Mouse (Mus musculus) cerebellum, adult 9-11 months (tissue): ENCODE measurements around the gene Gm28051.
A peak's percentile ranks its signal among the peaks of the same experiment; 100 is the strongest.

ENCODE experiments used
- DNase-seq: peaks from one replicate; pipeline ENCODE4 v3.0.0; 2022

Gm28051 gene

DNA sequence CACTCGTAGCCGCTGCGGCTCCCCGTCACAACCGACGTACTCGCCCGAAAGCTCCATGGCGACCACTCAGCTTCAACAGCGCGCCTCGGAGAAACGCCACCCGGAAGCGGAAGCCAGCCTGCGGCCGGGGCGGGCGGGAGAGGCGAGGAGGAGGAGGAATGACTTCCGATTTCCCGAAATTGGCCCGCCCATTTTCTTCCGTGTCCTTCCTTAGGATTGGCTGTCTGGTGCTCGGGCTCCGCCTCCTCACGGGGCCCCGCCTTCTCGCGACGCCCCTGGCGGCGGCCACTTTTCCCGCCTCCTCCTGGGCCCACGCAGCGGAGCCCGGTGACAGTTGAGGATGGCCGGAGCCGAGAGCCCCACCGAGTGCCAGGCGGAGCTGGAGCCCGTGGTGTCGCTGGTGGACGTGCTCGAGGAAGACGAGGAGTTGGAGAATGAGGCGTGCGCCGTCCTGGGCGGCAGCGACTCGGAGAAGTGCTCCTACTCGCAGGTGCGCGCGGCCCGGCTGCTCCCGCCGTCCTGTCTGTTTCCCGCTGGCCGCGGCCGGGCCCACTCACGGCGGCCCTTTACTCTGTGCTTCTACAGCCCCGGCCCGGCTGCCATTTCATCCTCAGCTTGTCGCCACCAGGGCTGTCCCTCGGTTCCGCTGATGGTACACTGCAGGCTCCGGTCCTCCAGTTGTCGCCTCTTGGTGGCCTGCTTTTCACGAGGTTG lies at the start of gene Gm28051, which contains the start of the genes Gon7 and Ubr7:
Gene Gm28051 (minus strand): TSS at position 77 of the 714 bp plus-strand sequence.
Gene Gon7 (minus strand): TSS at position 115 of the 714 bp plus-strand sequence.
Gene Ubr7 (plus strand): TSS at position 279 of the 714 bp plus-strand sequence.
- DNase-seq, result peak; percentile 97

DNA sequence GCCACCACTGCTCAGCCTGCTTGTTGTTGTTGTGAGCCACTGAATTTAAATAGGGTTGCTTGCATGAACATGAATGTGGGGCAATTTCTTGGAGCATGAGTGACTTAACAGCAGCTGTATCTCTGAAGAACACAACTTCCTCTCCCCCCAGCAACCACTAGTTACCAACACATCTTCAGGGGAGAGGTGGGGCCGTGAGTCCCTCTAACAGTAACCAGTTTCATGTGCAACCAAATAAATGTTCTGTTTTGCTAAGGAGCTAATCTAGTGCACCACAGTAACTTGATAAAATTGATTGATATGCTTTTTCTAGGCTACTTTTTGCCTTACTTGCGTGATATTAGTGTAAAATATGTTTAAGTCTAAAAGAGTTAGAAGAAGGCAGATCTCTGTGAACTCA lies 42.0 kb upstream of the Gm28051 start:
- DNase-seq, result no peak

DNA sequence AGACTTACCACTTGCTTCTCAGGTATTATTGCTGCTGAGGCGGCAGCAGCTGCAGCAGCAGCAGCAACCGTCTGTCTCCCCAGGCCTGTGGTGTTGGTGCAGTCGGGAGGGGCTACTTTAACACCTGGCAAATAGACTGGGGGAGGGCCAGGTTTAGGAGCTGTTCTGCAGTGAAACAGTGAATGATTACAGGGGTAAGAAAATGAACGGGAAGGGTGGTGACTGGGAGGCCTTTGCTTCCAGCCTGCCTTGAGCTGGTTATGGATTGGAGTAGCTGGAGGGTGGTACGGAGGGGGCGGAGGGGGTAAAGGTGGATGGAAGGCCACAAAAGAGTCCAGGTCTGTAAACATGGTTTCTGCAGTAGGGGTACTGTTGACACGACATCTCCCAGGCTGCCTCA lies 30.4 kb upstream of the Gm28051 start:
- no peak for DNase-seq

DNA sequence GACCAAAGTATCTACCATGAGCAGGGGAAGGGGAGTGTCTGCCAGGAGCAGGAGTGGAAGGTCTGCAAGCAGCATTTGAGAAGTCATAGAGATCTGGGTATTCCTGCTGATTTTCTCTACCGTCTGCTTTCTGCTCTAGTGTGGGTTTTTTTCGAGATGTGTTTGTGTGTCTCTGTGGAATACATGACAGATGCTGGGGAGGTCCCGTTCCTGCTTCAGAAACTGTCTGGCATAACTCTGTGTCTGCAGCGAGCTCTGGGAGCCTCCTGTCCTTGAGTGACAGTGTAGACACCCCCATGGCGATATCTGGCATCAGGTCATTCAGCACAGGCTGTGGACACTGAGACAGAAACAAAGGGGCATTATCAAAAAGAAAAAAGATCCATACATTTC lies 28.0 kb upstream of the Gm28051 start:
- DNase-seq, result no peak

DNA sequence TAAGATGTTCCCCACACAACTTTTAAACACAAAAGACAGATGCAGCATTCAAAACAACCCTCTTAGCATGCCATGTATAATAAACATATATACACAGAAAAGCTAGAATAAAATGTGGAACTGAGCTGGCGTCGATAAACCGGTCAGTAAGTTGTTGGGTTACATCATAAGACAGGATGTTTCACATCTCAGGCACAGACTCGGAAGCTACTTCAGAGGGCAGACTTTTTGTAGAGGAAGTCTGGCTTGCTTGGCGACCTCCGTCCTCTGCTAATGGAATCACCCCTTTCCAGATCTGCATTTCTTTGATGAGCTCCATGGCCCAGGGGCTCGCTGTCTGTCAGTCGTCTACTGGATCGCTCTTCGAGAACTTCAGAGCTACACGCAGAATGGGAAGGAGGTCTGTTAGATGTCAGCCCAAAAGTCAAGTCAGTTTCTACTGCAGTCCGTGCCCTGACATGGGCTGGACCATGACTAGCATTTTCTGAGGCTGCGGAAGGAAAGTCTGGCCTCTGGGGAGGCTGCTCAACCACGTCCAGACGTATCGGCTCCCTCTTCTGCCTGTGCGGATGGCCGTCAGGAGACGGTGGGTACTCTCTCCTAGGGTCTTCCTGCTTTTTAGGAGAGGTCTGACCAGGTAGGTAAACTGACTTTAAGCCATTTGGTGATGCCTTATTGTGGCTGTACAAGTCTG lies 27.5 kb upstream of the Gm28051 start:
- no peak for DNase-seq

DNA sequence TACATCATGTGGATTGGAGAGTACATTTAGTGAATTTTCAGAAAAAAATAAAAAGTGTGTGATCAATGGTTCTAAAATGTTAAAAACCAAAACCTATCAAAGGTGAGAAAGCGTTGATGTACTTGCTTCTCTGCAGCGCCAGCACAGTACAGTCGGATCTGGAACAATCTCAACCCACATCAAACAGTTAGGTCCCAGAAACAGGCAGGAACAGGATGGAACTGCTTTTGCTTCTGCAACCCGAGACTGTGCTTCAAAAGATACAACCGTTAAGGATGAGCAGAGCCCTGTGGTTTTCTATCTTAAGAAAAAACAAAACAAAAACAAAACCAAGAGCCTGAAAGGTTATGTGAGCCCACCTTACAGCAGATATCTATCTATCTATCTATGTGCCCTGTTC lies 25.3 kb upstream of the Gm28051 start:
- DNase-seq, result no peak

DNA sequence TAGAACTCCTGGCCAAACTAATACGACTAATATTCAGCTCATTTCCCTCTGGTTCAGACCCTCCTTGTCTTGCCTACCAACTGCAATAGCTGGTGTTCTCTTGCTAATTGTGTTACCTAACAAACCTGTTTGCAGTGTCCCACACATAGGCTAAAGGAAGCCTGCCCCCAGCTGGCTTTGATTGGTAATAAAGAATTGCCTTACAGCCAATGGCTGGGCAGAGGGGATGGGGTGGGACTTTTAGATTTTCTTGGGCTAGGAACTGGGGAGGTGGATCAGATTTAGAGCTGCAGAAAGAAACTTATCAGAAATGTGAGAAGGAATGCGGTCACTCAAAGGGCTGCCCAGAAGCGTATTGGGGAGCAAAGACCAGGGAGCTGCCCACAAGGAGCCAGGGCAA lies 21.9 kb upstream of the Gm28051 start:
- DNase-seq, result no peak

DNA sequence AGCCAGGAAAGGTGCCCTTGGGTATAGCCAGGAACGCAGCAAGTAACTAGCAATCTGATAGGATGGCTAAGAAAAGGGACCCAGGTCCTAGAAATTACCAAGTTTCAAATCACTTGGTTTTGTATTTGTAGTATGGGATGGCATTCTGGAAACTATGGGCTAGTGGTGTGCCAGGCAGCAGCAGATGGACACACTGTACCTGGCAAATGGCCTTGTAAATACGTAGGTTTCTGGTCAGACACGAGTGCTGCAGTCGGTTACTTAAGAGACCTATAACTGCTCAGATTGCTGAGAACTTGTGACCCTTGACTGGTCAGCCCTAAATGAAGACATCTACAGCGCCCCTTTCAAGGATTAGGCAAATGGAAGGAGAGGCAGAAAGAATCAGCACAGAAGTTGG lies 20.6 kb upstream of the Gm28051 start:
- peak; percentile 32 for DNase-seq

DNA sequence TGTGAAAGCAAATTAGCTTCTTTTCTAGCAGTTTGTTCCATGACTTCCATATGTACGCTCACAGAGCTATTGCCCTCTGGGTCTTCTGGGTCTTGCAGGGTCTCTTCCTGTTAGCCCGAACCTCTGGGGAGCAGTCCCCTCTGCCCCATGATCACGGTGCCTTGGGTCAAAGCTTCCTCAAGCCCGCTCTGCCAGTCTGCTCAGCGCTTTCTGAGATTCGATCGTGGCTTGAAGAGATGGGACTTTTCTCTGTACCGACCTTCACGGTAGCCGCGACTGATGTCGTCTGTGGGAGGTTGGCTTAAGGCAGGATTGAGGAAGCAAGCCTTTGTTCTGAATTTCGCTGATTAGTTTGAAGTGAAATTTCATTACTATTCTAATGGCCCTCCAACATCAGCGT lies 18.5 kb upstream of the Gm28051 start:
- no peak for DNase-seq

DNA sequence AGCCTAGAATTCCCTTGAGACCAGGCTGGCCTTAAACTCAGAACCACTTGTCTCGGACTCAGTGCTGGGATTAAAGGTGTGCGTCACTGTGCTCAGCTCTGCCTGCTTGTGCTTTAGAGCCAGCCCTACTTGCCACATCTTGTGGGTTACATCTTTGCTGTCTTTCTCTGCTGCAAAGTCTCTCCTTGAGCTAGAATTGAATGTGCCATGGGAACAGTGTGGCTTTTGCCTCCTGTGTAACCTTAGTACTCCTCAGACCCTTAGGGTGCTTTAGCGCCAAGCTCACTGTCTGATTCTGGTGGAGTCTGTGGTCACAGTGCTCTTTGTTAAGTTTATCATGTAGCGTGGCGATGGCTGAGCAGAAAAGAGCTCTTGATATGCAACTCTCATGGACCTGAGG lies 15.1 kb upstream of the Gm28051 start:
- DNase-seq, result no peak

DNA sequence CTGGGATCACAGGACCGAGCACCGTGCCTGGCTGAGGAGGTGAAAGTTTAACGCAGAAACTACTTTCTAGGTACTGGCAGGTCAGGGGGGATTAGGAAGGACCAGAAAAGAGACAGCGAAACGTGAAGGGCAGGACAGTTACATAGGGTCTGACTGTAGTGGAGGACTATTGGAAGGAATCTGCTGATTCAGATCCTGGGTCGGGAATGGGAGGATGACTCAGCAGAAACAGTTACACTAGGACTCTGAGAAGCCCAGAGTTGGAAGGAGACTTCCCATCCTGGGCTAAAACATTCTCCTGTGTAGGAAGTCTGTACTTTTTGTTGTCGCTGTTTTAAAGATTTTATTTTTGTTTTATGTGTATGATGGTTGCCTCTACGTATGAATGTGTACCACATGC lies 14.0 kb upstream of the Gm28051 start:
- no peak for DNase-seq

DNA sequence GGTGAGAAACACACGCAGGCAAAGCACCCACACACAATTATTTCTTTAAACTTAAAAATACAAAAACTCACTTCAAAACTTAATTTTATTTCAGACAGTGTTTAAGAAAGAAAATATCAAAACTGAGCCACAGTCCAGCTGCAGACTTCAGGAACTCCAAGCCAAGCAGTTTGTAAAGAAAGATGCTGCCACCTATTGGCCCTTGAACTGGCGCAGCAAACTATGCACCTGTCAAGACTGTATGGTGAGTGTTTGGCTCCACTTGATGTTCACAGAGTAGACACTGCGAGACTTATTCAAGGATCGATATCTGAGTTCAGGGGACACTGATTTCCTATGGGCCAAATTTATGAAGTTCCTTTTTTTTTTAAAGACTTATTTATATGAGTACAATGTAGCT lies 11.4 kb upstream of the Gm28051 start:
- DNase-seq, result no peak

DNA sequence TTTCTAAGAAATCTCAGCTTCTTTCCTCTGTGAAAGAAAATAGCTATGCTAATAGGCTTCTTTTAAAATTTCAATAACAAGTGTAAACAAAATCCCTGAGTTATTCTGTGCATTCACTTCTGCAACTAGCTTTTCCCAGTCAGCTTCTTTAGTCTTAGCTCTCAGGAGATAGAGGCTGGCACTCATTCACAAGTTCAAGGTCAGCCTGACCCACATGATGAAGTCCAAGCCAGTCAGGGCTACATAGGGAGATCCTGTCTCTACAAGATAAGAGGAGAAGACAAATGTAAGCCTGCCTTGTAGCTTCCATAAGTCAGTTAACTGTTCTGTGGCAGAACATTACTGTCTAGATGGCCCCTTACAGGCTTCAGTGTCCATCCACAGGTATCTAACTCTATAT lies 6.1 kb upstream of the Gm28051 start:
- no peak for DNase-seq

DNA sequence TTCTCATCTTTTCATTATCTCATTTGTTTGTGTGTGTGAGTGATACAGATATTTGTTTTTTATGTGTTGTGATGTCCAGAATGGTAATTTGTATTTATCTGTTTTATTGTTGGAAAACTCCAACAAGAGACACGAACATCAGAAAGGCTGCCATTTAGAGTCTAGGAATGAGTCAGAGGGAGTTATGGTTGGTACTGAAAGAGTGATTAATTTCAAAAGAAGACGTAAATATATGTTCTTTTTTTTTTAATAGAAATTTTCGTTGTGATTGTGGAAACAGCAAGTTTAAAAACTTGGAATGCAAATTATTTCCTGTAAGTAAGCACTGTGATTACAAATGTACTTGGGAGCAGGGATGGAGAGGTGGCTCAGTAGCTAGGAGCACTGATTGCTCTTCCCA lies 4.1 kb upstream of the Gm28051 start:
- DNase-seq, result no peak

DNA sequence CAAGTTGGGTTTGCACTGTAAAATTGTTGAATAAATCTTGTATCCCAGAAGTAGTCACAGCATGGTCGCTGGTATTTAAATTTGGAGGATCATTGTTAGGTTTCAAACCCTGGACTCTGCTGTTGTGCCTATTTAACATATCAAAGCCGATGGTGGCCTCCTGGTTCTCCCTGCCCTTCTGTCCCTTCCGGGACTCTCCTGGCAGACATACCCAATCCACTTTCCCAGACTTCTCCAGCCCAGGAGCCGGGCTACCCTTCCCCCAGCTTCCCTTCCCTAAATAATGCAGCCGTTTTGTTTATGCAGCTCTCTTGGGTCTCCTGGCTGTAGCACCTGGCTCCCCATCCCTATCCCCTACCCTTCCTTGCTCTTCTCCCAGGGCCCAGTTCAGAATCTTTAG lies 1.4 kb upstream of the Gm28051 start:
- DNase-seq, result peak; percentile 29

DNA sequence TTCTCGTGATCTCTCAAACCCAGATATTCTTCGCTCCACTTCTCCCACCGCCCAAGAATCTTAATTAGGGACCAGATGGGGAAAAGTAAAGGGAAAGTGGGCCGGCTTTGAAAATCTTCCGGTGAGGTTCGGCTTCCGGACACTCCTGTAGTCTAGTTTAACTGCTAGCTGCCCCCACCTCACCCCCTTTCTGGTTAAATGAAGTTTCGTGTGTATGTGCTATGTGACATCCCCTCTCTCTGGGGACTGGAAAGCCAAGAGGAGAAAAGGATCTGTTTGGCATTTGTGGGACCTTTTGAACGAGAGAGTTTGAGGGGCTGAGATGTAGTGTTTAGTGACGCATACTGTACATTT lies 815 bp upstream of the Gm28051 start, which contains the start of gene Gm20604:
Gene Gm20604 (minus strand): TSS at position 270 of the 354 bp plus-strand sequence.
- DNase-seq, result no peak

DNA sequence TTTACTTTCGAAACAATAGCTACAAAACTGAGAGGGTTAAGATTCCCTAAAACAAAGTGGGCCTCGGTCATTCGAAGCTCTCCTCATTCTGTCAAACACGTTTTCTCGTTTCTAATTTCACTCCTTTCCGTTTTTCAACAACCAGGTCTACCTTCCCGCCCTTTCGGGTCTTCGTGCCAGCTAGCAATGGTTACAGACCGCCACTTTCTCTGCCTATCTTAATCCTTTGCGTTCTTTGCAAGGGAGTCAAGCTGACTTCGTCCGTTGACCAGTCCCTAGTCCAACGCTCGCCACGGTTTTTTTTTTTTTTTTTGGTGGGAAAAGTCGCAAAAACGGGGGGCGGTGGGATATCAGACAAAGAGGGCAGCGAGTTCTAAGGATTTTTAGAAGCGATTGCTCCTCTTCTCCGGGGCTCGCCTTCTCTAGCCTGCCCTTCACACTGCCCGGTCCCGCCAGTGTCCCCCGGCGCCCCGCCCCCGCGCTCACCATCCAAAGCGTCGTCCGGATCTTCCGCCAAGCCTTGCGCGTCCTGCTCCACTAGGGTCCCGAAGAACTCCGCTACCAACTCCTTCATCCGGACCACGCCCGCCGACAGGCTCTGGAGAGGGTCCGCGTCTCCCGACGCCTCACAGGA lies 393 bp downstream of the Gm28051 start:
- DNase-seq, result no peak

DNA sequence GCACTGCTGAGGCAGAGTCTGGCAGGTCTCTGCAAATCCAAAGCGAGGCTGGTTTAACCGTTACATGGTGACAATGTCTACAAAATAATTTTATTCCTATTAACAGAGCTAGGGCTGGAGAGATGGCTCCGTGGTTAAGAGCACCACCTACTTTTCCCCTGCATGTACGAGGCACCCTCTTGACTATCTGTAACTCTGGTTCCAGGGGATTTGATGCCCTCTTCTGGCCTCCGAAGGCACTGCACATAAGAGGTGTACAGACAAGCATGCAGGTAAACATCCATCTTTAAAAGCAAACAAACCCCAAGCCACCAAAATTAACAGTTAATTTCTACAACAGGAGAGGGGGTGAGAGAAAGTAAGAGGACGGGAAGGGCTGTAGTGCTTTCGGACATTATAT lies 1.3 kb downstream of the Gm28051 start:
- DNase-seq, result peak; percentile 54

DNA sequence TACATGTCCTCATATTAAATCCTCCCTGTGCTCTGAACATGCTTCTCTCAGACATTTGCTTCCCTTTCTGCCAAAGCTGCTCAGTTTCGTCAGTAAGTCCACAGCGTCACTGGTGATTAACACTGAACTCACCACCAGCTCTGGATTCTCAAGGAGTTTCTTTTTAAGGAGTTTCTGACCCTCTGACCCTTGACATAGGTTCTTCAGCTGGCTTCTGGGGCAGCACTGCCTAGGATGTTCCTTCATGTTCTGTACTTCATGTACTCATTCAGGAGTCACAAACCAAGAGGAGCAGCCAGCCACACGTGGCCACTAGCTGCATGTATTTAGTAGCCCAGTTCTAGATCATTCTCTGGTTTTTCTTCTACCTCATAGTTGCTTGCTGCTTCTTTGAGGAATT lies 9.3 kb downstream of the Gm28051 start:
- no peak for DNase-seq

DNA sequence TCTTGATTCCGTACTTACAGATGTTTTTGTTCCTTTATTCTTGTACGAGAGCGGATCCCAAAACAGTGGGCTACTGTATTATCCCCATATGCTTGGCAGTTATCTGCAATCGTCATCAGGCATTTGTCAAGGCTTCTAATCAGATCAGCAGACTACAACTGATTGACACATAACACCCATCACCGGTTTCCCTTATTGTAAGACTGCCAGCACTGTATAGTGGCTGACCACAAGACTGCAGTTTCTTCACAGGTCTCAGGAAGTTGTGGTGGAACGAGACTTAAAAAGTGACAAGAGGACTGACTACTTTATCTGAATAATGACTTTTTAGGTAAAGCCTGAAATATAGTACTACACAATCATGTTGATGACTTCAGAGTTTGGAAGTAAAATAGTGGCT lies 12.7 kb downstream of the Gm28051 start:
- no peak for DNase-seq

DNA sequence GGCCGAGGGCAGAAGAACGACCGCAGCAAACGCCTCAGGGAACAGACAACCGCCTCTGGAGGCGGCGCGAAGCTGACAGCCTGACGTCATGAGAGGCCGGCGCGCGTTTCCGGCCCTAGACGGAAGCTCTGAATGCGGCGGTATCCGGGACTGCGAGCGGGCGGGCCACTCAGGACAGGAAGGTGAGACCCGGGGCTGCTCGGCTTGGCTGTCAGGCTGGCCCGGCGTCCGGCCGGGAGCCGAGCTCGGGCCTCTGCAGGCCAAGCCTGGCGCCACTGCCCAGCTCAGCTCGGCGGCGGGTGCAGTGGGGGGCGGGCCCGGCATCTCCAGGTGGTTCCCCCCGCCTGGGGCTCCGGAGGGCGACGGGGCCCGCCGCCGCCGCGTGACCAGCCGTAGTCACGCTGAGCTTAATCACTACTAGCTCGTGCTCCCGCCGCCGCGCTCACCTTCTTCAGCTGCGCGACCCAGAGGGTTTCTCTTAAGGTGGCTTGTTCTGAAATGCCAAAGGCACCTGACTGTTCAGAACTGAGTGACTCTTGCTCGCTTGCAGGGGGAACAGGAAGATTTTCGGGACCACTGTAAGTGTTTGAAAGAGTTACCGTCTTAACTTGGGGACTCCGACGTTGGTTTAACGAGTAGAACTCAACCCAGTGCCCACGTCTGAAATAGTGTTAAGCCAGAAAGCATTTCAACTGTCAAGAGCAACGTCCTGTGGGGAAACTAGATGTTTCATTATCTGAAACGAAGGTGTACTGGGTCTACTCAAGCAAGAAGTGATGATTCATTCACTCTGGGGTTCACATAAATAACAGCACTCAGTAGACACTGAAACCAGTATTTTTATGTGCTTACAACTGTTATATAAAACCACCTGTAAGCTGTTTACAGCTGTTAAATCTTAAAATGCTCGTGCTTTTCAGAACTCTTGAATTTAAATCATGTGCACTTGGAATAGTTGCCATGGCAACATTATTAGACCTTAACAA lies 13.7 kb downstream of the Gm28051 start, which contains the start of the genes Moap1 and Tmem251:
Gene Moap1 (minus strand): TSS at position 73 of the 986 bp plus-strand sequence.
Gene Tmem251 (plus strand): TSS at position 174 of the 986 bp plus-strand sequence.
- DNase-seq, result peak; percentile 91

DNA sequence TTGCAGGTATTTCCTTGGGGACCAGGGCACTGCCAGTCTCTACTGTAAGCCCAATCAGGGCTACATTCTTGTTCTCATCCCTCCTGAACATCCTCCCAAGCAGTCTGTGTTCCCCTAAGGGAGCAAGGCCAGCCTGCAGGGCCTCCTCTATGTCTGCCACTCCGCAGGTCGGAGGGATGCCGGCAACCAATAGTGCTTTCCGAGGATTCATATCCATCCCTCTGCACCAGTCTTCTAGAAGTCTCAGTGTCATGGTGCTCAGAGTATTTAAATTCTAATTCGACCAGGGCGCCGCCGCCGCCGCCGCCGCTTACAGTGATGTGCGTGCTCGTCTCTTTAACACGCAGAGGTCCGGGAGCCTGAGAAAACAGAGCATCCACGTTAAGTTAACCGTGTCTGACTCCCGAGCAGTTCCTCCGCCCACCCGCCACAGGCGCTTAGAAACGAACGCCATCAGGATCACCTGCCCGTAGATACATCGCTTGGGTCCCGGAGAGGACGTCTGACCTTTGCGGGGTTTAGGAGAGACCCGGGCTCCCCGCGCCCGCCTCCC lies 14.5 kb downstream of the Gm28051 start:
- DNase-seq, result peak; percentile 52
